Mouse (Mus musculus) bone marrow macrophage, adult 2 months (primary cell): ENCODE data around the gene Tmem238.

ENCODE experiments used
- CTCF ChIP-seq: IDR thresholded peaks from 2 replicates; pipeline ENCODE4 v1.5.1; 2012; ENCODE audit warnings: low read depth, mild to moderate bottlenecking, low read length, moderate library complexity
- POLR2A ChIP-seq: IDR thresholded peaks from 2 replicates; pipeline ENCODE4 v1.6.1; 2012; ENCODE audit warnings: mild to moderate bottlenecking, low read depth, low read length, borderline replicate concordance

DNA sequence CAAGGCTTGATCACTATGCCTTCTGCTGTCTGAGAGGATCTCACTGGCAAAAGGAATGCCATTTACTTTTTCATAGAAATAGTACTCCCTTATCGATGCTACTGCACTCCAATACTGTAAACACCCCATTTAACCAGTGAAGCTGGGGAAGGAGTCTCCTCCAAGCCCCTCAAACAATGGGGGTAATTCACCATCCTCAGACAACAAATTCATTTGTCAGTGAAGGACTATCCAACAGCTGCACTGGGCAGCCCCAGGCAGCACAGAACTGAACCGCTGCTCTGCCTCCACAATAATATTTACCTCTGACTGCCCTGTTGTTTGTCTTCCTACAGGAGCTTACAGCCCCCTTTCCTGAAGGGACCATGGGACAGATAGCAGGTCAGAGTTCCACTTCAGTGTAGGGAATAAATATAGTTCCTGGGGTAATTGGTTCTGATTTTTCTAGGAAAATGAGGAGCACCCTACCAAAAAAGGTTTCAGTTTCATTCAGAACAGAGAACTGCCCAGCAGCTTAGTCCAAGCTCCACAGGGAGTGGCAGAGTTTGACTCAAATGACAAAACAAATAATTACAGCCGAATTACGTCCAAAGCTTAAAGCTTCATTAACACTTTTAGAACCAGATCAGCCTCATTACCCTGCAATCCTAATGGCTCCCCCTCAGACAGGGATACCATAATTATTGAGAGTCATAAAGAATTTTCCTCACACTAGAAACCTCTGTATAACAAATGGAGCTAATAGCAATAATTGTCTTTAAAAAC, 24.3 kb downstream of the Tmem238 start:
- TF ChIP-seq POLR2A (no peak), CTCF (no peak)
